Mouse (Mus musculus): Measurements from ENCODE around the gene Sec22a. TPM values are rescaled to one million over a fixed set of nuclear protein-coding genes. Genes with fewer than 3 reads are reported as not detected.

Gene Sec22a
- 0.46 TPM in 1 of 2 replicates, not detected in the other for polyA plus RNA-seq (2012; ENCODE audit: low replicate concordance)

DNA sequence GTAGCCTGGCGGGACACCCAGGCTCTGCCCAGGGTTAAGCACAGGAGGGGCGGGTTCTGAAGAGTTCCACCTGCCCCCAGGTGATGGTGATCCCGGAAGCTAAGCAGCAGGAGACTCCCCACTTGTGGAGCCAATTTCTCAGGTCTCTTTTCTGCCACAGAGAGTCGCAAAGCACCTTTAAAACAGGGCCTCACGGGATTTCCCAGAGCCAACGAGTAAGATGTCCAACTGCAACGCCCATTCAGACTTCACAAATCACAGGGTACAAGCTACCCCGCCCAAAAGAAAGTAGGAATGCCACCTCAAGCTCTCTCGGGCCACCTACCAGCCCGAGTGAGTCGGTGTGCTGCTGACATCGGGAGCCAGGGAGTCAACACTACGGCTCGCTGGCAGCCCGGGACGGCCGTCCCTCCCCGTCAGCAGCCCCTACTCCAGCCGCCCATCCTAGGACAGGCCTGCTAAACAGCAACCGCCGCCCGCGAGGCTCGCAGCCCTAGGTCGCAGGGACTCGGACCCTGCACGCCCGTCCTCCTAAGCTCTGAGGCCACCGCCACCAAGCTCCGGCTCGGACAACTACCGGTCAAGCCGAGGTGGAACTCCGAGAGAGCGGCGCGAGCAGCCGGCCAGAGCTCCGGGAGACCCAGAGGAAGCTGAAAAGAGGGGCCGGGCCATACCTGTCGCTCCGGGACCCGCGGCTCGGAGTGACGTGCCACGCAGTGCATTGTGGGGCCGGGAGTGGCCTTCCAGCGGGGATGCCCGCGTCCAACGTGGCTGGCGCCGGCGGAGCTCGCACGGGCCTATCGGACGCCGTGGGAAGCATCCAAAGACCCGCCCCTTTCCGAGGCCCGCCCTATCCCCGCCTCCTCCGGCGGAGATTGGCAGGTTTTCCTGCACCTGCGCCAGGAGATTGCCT is at the start of gene Sec22a:
Sec22a (minus strand) TSS at position 769 of the 913 bp plus-strand sequence.

Other genes with a start within 250 kb of the Sec22a start
- 0.13 TPM in 1 of 2 replicates, not detected in the other for gene Adcy5, start 209.0 kb downstream of the Sec22a start, polyA plus RNA-seq (2012; ENCODE audit: low replicate concordance)
- 0.43 and 0.44 TPM in 2 replicates for gene Pdia5, start 127.0 kb upstream of the Sec22a start, polyA plus RNA-seq (2012; ENCODE audit: low replicate concordance)
- gene Sema5b, start 177.2 kb upstream of the Sec22a start, polyA plus RNA-seq (2012; ENCODE audit: low replicate concordance), result not detected in 2 replicates